Mouse (Mus musculus): ENCODE data around the gene Ier5.

Gene Ier5

GRCm38 (mm10) chr1:155052761-155053166 is 46.7 kb downstream of the Ier5 start:
- DNase-seq: no peak

DNA sequence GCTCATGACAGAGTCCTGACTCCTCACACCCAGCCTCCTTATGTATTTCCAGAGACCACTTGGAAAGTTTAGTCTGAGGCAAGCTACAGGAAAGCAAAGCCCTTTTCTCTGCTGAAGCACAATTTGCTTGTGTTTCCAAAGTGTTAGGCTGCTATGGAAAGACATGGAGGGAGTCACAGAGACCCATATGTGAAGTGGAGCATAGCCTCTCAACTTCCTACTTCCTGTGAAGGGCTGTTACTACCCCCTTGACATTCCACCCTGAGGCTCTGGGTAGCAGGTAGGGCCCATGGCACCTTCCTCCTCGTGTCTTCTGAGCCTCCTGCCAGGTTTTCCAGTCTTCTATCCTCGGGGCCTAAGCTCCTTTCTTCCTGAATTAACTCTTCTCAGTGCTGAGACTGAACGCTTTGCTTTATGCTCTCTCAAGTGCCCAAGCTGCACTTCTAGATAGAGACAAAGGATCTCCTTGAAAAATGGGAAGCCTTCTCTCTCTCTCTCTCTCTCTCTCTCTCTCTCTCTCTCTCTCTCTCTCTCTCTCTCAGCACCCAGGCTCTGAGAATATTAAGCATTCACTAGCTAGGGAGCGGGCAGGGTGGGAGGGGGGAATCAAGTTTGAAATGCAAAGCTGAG is 47.2 kb downstream of the Ier5 start:
- DNase-seq: no peak

- no peak for DNase-seq
Measured at GRCm38 (mm10) chr1:155051701-155052127, 47.7 kb downstream of the Ier5 start.

DNA sequence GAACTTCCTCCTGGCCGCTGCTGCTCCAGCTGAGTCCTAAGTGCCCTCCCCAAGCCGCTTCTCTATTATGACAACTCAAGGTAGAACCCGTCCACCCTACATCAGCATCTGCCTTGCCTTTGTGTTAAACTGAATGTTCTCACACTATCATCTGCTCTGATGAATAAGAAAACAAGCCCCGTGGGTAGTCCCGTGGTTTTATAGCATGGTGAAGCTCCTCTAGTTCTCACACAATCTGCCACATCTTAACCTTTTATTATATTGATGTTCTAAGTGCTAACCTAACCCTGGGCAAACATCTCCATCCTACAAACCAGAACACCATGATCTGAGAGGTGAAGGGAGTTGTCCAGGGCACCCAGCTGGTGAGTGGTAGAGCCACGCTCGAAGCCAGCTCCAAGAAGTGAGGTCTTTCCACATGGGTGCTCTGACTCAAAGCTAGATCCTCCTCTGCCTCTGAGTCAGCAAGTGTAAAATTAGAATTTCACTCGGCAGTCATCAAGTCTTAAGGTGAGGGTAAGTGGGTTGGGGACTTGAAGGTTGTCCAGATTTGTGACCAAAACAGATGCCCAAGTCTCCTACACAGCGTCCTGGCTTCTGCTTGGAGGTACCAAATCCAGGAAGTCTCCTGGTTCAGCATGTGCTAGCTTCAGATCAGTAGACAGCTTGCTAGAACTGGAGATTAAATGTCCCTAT is 48.4 kb downstream of the Ier5 start:
- DNase-seq: peak in 1 of 2 experiments; percentile 36

- peak; percentile 63 to 71 for DNase-seq
Measured at GRCm38 (mm10) chr1:155050174-155050573, 49.3 kb downstream of the Ier5 start.

GRCm38 (mm10) chr1:155048947-155049346 is 50.5 kb downstream of the Ier5 start:
- peak; percentile 84 to 97 for DNase-seq

All from spleen, adult 18-20 months (tissue).